Mouse (Mus musculus): ENCODE data around the gene Csad. TPM values are rescaled to one million over a fixed set of nuclear protein-coding genes. Genes with fewer than 3 reads are reported as not detected.
A peak's percentile ranks its signal among the peaks of the same experiment; 100 is the strongest.

Csad gene
- polyA plus RNA-seq, 1 experiment from 2014 or later = 26.8 TPM

DNA sequence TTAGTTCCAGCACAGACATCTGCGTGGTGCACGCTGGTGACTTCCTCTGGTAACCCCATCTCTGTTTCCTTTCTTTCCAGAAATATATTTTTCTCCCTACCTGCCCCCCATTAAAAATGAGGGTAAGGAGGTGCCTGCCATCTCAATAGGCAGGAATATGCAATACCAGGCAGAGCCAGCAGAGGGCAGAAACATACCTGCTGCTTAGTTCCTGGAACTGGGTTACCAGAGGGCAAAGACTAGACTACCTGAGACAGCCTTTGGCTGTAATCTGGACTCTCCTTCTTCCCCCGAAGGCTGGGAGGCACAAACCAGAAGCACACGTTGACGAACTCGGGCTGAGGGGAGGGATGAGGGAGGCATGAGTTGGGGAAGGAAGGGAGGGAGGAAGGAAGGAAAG lies 26.2 kb downstream of the Csad start:
- peak; percentile 96 for TF ChIP-seq CTCF (IDR thresholded peaks at IDR 0.05; ENCODE audit: low read depth)
- Histone ChIP-seq H3K27me3 (replicated peaks; ENCODE audit: control insufficient read depth, insufficient read depth, low read length) (no peaks in the 10 kb centered on the region), H3K9ac (ENCODE audit: low read depth, low read length) (no peak overlapping the region), H3K4me1 (replicated peaks; ENCODE audit: control insufficient read depth, insufficient read depth, low read length) (no peaks in the 10 kb centered on the region), H3K36me3 (ENCODE audit: control insufficient read depth, insufficient read depth) (peaks cover 5% of the 10 kb centered on the region; the same call in 1 of the 2 replicates), H3K4me3 (ENCODE audit: low read depth, low read length) (no peak overlapping the region), H3K9me3 (ENCODE audit: control insufficient read depth) (no peaks in the 10 kb centered on the region), H3K4me2 (replicated peaks; ENCODE audit: low read depth) (no peak overlapping the region), H3K27ac (ENCODE audit: low read depth, low read length) (no peak overlapping the region)
- ATAC-seq = peak; percentile 50
- 9% methylated on average over 6 of the region's 6 CpGs for WGBS

DNA sequence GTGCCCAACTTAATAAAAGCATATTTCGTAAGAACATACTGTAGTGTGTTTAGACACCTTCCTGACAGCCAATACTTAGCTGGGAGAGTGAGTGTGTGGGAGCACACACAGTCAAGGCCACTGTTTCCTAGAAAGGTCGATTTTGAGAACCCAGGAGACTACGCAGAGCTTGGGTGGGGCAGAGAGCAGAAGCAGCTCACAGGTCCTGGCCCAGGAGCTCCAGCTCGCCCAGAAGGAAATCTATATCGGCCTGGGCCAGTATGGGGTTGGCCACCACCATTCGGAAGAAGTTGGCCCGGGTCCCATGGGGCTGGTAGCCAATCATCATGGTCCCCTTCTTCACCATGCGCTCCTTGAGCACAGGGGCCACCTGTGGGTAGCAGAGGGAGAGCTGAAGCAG lies 27.1 kb downstream of the Csad start:
- no peak overlapping the region for H3K27ac ChIP-seq (ENCODE audit: low read depth, low read length)
- 70% methylated on average over 8 of the region's 8 CpGs for WGBS
- ATAC-seq = peak; percentile 12; the same call in 1 of the 2 replicates

DNA sequence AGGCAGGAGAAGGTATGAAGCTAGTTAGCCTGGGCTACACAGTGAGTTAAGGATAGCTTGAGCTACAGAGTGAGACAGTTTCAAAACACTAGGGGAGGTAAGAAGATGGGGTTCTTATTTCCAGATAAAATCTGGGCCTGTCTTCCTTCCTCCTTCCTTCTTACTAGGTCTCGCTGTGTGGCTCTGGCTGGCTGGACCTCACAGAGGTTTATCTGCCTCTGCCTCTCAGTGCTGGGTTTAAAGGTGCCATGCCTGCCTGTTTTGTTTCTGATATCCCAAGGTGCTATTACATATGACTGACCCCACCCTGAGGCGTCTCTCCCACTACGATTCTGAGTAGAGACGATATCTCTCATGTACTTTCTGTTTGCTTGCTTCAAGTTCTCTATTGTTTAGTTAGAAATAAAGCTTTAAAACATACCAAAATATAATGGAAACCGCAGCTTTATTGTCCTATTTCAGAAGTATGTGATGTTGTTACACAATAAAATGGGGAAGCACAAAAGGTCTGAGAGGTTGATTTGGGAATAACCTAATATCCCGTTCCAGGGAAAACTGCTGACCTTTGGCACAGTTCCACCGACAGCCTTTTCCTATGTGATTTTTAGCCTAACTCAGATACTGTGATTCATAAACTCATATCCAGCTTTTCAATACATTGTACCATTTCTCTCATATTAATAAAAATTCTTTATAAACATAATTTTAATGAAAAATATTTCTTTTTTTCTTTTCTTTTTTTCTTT lies 27.8 kb downstream of the Csad start:
- TF ChIP-seq CTCF (IDR thresholded peaks at IDR 0.05; ENCODE audit: low read depth) = no peak
- H3K4me2 ChIP-seq (replicated peaks; ENCODE audit: low read depth) = no peak overlapping the region
- H3K27me3 ChIP-seq (replicated peaks; ENCODE audit: control insufficient read depth, insufficient read depth, low read length) = no peaks in the 10 kb centered on the region
- WGBS = 51% methylated on average over 7 of the region's 7 CpGs
- H3K27ac ChIP-seq (ENCODE audit: low read depth, low read length) = no peak overlapping the region
- no peak for ATAC-seq
- no peaks in the 10 kb centered on the region for H3K9me3 ChIP-seq (ENCODE audit: control insufficient read depth)
- H3K36me3 ChIP-seq (ENCODE audit: control insufficient read depth, insufficient read depth) = peaks cover 5% of the 10 kb centered on the region; the same call in 1 of the 2 replicates
- H3K4me1 ChIP-seq (replicated peaks; ENCODE audit: control insufficient read depth, insufficient read depth, low read length) = no peaks in the 10 kb centered on the region
- no peak overlapping the region for H3K4me3 ChIP-seq (ENCODE audit: low read depth, low read length)
- no peak overlapping the region for H3K9ac ChIP-seq (ENCODE audit: low read depth, low read length)

More for the DNA sequence above, 27.1 kb downstream of the Csad start:
- no peak overlapping the region for H3K4me3 ChIP-seq (ENCODE audit: low read depth, low read length)
- TF ChIP-seq CTCF (IDR thresholded peaks at IDR 0.05; ENCODE audit: low read depth) = no peak
- H3K36me3 ChIP-seq (ENCODE audit: control insufficient read depth, insufficient read depth) = peaks cover 5% of the 10 kb centered on the region; the same call in 1 of the 2 replicates
- H3K9ac ChIP-seq (ENCODE audit: low read depth, low read length) = no peak overlapping the region
- H3K27me3 ChIP-seq (replicated peaks; ENCODE audit: control insufficient read depth, insufficient read depth, low read length) = no peaks in the 10 kb centered on the region
- H3K9me3 ChIP-seq (ENCODE audit: control insufficient read depth) = no peaks in the 10 kb centered on the region
- no peaks in the 10 kb centered on the region for H3K4me1 ChIP-seq (replicated peaks; ENCODE audit: control insufficient read depth, insufficient read depth, low read length)
- H3K4me2 ChIP-seq (replicated peaks; ENCODE audit: low read depth) = no peak overlapping the region

DNA sequence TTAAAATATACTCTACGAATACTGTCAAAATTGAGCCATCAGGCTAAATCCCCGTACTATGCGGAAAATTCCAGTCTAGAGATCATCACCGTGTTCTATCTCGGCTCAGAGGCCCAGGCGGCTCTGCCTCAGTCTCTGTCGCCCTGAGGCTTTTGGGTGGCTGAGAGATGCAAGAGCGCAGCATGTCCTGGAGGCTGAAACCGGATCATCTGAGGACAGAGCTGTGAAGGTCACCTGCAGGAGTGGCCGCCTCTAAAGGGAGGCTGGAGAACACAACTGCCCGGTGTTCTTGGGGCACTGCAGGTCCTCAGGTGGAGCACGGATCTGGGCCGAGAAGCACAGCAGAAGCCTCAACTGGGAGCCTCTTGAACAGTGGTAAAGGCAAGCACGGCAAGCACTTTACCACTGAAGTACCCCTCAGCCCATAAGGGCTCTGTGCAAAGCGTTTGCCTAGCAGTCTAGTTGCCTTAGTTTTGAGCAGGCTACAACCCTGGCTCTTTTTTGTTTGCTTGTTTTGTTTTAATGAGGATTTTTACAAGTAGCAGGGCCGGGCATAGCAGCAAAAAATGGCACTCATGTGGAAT lies 28.7 kb downstream of the Csad start:
- Histone ChIP-seq H3K27me3 (replicated peaks; ENCODE audit: control insufficient read depth, insufficient read depth, low read length) (no peaks in the 10 kb centered on the region), H3K9ac (ENCODE audit: low read depth, low read length) (no peak overlapping the region), H3K4me1 (replicated peaks; ENCODE audit: control insufficient read depth, insufficient read depth, low read length) (no peaks in the 10 kb centered on the region), H3K27ac (ENCODE audit: low read depth, low read length) (no peak overlapping the region), H3K4me3 (ENCODE audit: low read depth, low read length) (no peak overlapping the region), H3K36me3 (ENCODE audit: control insufficient read depth, insufficient read depth) (peaks cover 5% of the 10 kb centered on the region; the same call in 1 of the 2 replicates), H3K9me3 (ENCODE audit: control insufficient read depth) (no peaks in the 10 kb centered on the region), H3K4me2 (replicated peaks; ENCODE audit: low read depth) (no peak overlapping the region)
- no peak for TF ChIP-seq CTCF (IDR thresholded peaks at IDR 0.05; ENCODE audit: low read depth)
- WGBS = 89% methylated on average over 16 of the region's 16 CpGs
- ATAC-seq = no peak

DNA sequence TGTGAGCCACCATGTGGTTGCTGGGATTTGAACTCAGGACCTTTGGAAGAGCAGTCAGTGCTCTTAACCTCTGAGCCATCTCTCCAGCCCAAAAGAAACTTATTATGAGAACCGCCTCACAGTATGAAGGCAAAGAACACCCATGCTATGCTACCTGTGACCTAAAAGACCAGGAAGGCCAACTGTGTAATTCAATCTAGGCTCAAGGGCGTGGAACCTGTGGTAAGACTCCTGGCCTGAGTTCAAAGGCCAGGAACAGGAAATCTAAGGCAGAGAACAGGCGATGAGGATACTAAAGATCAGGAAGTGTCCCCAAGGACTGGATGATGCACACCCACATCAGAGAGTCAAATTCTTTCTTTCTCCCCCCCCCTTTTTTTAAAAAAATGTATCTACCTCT lies 30.9 kb downstream of the Csad start:
- Histone ChIP-seq H3K27ac (ENCODE audit: low read depth, low read length) (no peak overlapping the region), H3K36me3 (ENCODE audit: control insufficient read depth, insufficient read depth) (peaks cover 5% of the 10 kb centered on the region; the same call in 1 of the 2 replicates), H3K27me3 (replicated peaks; ENCODE audit: control insufficient read depth, insufficient read depth, low read length) (no peaks in the 10 kb centered on the region), H3K4me2 (replicated peaks; ENCODE audit: low read depth) (no peak overlapping the region), H3K4me3 (ENCODE audit: low read depth, low read length) (no peak overlapping the region), H3K4me1 (replicated peaks; ENCODE audit: control insufficient read depth, insufficient read depth, low read length) (no peaks in the 10 kb centered on the region), H3K9ac (ENCODE audit: low read depth, low read length) (no peak overlapping the region), H3K9me3 (ENCODE audit: control insufficient read depth) (no peaks in the 10 kb centered on the region)
- TF ChIP-seq CTCF (IDR thresholded peaks at IDR 0.05; ENCODE audit: low read depth) = no peak
- 46% methylated on average over 3 of the region's 3 CpGs for WGBS
- ATAC-seq = peak; percentile 46; the same call in 1 of the 2 replicates

DNA sequence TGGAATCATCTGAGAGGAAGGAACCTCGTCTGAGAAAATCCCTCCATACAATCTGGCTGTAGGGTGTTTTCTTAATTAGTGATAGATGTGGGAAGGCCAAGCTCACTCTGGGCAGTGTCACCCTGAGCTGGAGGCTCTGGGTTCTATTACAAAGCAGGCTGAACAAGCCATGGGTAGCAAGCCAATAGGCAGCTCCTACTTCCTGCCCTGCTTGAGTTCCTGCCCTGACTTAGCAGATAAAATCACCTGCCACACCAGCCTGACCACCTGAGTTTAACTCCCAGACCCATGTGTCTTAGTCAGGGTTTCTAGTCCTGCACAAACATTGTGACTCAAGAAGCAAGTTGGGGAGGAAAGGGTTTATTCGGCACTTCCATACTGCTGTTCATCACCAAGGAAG lies 35.5 kb downstream of the Csad start:
- no peak overlapping the region for H3K4me2 ChIP-seq (replicated peaks; ENCODE audit: low read depth)
- H3K4me1 ChIP-seq (replicated peaks; ENCODE audit: control insufficient read depth, insufficient read depth, low read length) = no peaks in the 10 kb centered on the region
- TF ChIP-seq CTCF (IDR thresholded peaks at IDR 0.05; ENCODE audit: low read depth) = no peak
- no peak overlapping the region for H3K4me3 ChIP-seq (ENCODE audit: low read depth, low read length)
- no peak overlapping the region for H3K9ac ChIP-seq (ENCODE audit: low read depth, low read length)
- ATAC-seq = no peak
- no peaks in the 10 kb centered on the region for H3K9me3 ChIP-seq (ENCODE audit: control insufficient read depth)
- H3K27ac ChIP-seq (ENCODE audit: low read depth, low read length) = no peak overlapping the region
- no peaks in the 10 kb centered on the region for H3K36me3 ChIP-seq (ENCODE audit: control insufficient read depth, insufficient read depth)
- WGBS = 59% methylated on average over 2 of the region's 2 CpGs
- no peaks in the 10 kb centered on the region for H3K27me3 ChIP-seq (replicated peaks; ENCODE audit: control insufficient read depth, insufficient read depth, low read length)

Data from intestine, postnatal 0 days (tissue).